Mouse (Mus musculus) stomach, embryonic 14.5 days (tissue): Measurements from ENCODE around the gene 3110009E18Rik. TPM values are rescaled to one million over a fixed set of nuclear protein-coding genes. Genes with fewer than 3 reads are reported as not detected.

Source experiments
- ATAC-seq: fragments of 200-750 bp; cut with Nextera tagmentation; 2 replicates; pipeline ENCODE4 v1.8.0; 2017; ENCODE audit warnings: low read depth, moderate TSS enrichment; ENCODE audit not compliant: insufficient number of reproducible peaks, insufficient read depth, low FRiP score
- H3K27ac ChIP-seq: fragments of 300-500 bp; sonication (generic); 2 replicates; pipeline ENCODE4 v1.5.1; 2014; ENCODE audit warnings: mild to moderate bottlenecking, low read length, moderate library complexity, mixed read lengths
- H3K27me3 ChIP-seq: fragments of 300-500 bp; sonication (generic); 2 replicates; pipeline ENCODE4 v1.6.1; 2014; ENCODE audit warnings: low read length, control low read depth, mixed read lengths; ENCODE audit not compliant: control insufficient read depth, insufficient read depth
- H3K36me3 ChIP-seq: fragments of 300-500 bp; sonication (generic); 2 replicates; pipeline ENCODE4 v1.6.1; 2014; ENCODE audit warnings: mild to moderate bottlenecking, control low read depth, low read length, moderate library complexity, mixed read lengths; ENCODE audit not compliant: control insufficient read depth, insufficient read depth
- H3K4me1 ChIP-seq: fragments of 300-500 bp; sonication (generic); 2 replicates; pipeline ENCODE4 v1.6.1; 2014; ENCODE audit warnings: low read length, control low read depth, mixed read lengths; ENCODE audit not compliant: control insufficient read depth, insufficient read depth
- H3K4me2 ChIP-seq: fragments of 300-500 bp; sonication (generic); replicated peaks from 2 replicates; pipeline ENCODE4 v1.6.1; 2014; ENCODE audit warnings: low read depth, low read length, control low read depth
- H3K4me3 ChIP-seq: fragments of 300-500 bp; sonication (generic); 2 replicates; pipeline ENCODE4 v1.5.1; 2014; ENCODE audit warnings: low read depth, low read length, control low read depth
- H3K9ac ChIP-seq: fragments of 300-500 bp; sonication (generic); replicated peaks from 2 replicates; pipeline ENCODE4 v1.6.1; 2014; ENCODE audit warnings: low read depth, mild to moderate bottlenecking, control low read depth, low read length, moderate library complexity, mixed read lengths
- H3K9me3 ChIP-seq: fragments of 300-500 bp; sonication (generic); 2 replicates; pipeline ENCODE4 v1.6.1; 2016; ENCODE audit warnings: low read depth, low read length, control low read depth; ENCODE audit not compliant: control insufficient read depth
- WGBS: fragments of 180-500 bp; shearing (Covaris S2); extraction: QIAGEN DNeasy Blood & Tissue Kit; methylation state at CpG from one replicate; pipeline ENCODE4 v1.1.7; 2014; 5-methylcytosine and 5-hydroxymethylcytosine counted together
- polyA plus RNA-seq: library from polyadenylated mRNA; unstranded; fragments of >200 nt; fragmentation: Nextera tagmentation; extraction: Ambion mirVana; gene quantifications from 2 replicates; pipeline ENCODE4 v1.2.1, GENCODE M21; 2014

Gene 3110009E18Rik
- polyA plus RNA-seq, 1 experiment from 2014 or later, result 22.4 TPM

GRCm38 (mm10) chr1:120168016-120168415 is 47.0 kb downstream of the 3110009E18Rik start:
- H3K27me3 ChIP-seq, result no peaks in the 10 kb centered on the region
- no peaks in the 10 kb centered on the region for H3K4me1 ChIP-seq
- WGBS, result 65% methylated on average over 4 of the region's 4 CpGs
- H3K27ac ChIP-seq, result no peak overlapping the region
- no peaks in the 10 kb centered on the region for H3K36me3 ChIP-seq
- no peak overlapping the region for H3K9ac ChIP-seq
- no peak for ATAC-seq
- no peak overlapping the region for H3K4me3 ChIP-seq
- H3K9me3 ChIP-seq, result no peaks in the 10 kb centered on the region
- H3K4me2 ChIP-seq, result no peak overlapping the region

GRCm38 (mm10) chr1:120168674-120169073 is 47.7 kb downstream of the 3110009E18Rik start:
- H3K4me2 ChIP-seq, result no peak overlapping the region
- H3K4me3 ChIP-seq, result no peak overlapping the region
- H3K27me3 ChIP-seq, result no peaks in the 10 kb centered on the region
- H3K9me3 ChIP-seq, result no peaks in the 10 kb centered on the region
- ATAC-seq, result no peak
- no peak overlapping the region for H3K27ac ChIP-seq
- H3K36me3 ChIP-seq, result no peaks in the 10 kb centered on the region
- no peak overlapping the region for H3K9ac ChIP-seq
- no peaks in the 10 kb centered on the region for H3K4me1 ChIP-seq
- WGBS, result 74% methylated on average over 7 of the region's 7 CpGs

GRCm38 (mm10) chr1:120170307-120170706 is 49.3 kb downstream of the 3110009E18Rik start:
- 84% methylated on average over 7 of the region's 7 CpGs for WGBS
- Histone ChIP-seq H3K9ac (no peak overlapping the region), H3K9me3 (no peaks in the 10 kb centered on the region), H3K36me3 (no peaks in the 10 kb centered on the region), H3K4me1 (no peaks in the 10 kb centered on the region), H3K4me2 (no peak overlapping the region), H3K27ac (no peak overlapping the region), H3K27me3 (no peaks in the 10 kb centered on the region), H3K4me3 (no peak overlapping the region)
- ATAC-seq, result no peak

- H3K4me2 ChIP-seq, result no peak overlapping the region
- ATAC-seq, result no peak
- no peaks in the 10 kb centered on the region for H3K36me3 ChIP-seq
- no peak overlapping the region for H3K9ac ChIP-seq
- H3K27ac ChIP-seq, result no peak overlapping the region
- 53% methylated on average over 5 of the region's 5 CpGs for WGBS
- H3K27me3 ChIP-seq, result no peaks in the 10 kb centered on the region
- no peak overlapping the region for H3K4me3 ChIP-seq
- no peaks in the 10 kb centered on the region for H3K9me3 ChIP-seq
- no peaks in the 10 kb centered on the region for H3K4me1 ChIP-seq
Observed at GRCm38 (mm10) chr1:120171819-120172521, 51.0 kb downstream of the 3110009E18Rik start.

GRCm38 (mm10) chr1:120174991-120175390 is 54.0 kb downstream of the 3110009E18Rik start:
- H3K9me3 ChIP-seq, result no peaks in the 10 kb centered on the region
- no peak overlapping the region for H3K4me3 ChIP-seq
- H3K27me3 ChIP-seq, result no peaks in the 10 kb centered on the region
- WGBS, result 78% methylated on average over 4 of the region's 4 CpGs
- H3K27ac ChIP-seq, result no peak overlapping the region
- no peaks in the 10 kb centered on the region for H3K36me3 ChIP-seq
- no peaks in the 10 kb centered on the region for H3K4me1 ChIP-seq
- ATAC-seq, result no peak
- H3K9ac ChIP-seq, result no peak overlapping the region
- H3K4me2 ChIP-seq, result no peak overlapping the region

GRCm38 (mm10) chr1:120176313-120176712 is 55.3 kb downstream of the 3110009E18Rik start:
- H3K4me3 ChIP-seq, result no peak overlapping the region
- no peak overlapping the region for H3K4me2 ChIP-seq
- WGBS, result 22% methylated on average over 14 of the region's 14 CpGs
- no peak for ATAC-seq
- no peaks in the 10 kb centered on the region for H3K27me3 ChIP-seq
- no peaks in the 10 kb centered on the region for H3K4me1 ChIP-seq
- no peaks in the 10 kb centered on the region for H3K36me3 ChIP-seq
- no peak overlapping the region for H3K27ac ChIP-seq
- H3K9ac ChIP-seq, result no peak overlapping the region
- H3K9me3 ChIP-seq, result no peaks in the 10 kb centered on the region

- H3K27ac ChIP-seq, result no peak overlapping the region
- 88% methylated on average over 8 of the region's 8 CpGs for WGBS
- no peaks in the 10 kb centered on the region for H3K9me3 ChIP-seq
- no peak overlapping the region for H3K4me3 ChIP-seq
- H3K4me1 ChIP-seq, result no peaks in the 10 kb centered on the region
- H3K27me3 ChIP-seq, result no peaks in the 10 kb centered on the region
- no peak for ATAC-seq
- no peak overlapping the region for H3K4me2 ChIP-seq
- H3K36me3 ChIP-seq, result no peaks in the 10 kb centered on the region
- H3K9ac ChIP-seq, result no peak overlapping the region
Observed at GRCm38 (mm10) chr1:120177141-120177540, 56.2 kb downstream of the 3110009E18Rik start.

- H3K36me3 ChIP-seq, result no peaks in the 10 kb centered on the region
- no peaks in the 10 kb centered on the region for H3K9me3 ChIP-seq
- WGBS, result 50% methylated on average over 6 of the region's 6 CpGs
- no peak for ATAC-seq
- H3K4me1 ChIP-seq, result no peaks in the 10 kb centered on the region
- H3K4me2 ChIP-seq, result no peak overlapping the region
- H3K4me3 ChIP-seq, result no peak overlapping the region
- H3K27ac ChIP-seq, result no peak overlapping the region
- no peak overlapping the region for H3K9ac ChIP-seq
- no peaks in the 10 kb centered on the region for H3K27me3 ChIP-seq
Observed at GRCm38 (mm10) chr1:120186204-120186603, 65.2 kb downstream of the 3110009E18Rik start.

- Histone ChIP-seq H3K9me3 (no peaks in the 10 kb centered on the region), H3K9ac (no peak overlapping the region), H3K36me3 (no peaks in the 10 kb centered on the region), H3K4me2 (no peak overlapping the region), H3K4me1 (no peaks in the 10 kb centered on the region), H3K4me3 (no peak overlapping the region), H3K27me3 (no peaks in the 10 kb centered on the region), H3K27ac (no peak overlapping the region)
- ATAC-seq, result no peak
- 65% methylated on average over 9 of the region's 9 CpGs for WGBS
Observed at GRCm38 (mm10) chr1:120186655-120187054, 65.7 kb downstream of the 3110009E18Rik start.
